Mouse (Mus musculus) cerebellum, adult 9-11 months (tissue): ENCODE data around the gene Tmem270.

Experiments
- DNase-seq: peaks from one replicate; pipeline ENCODE4 v3.0.0; 2022

Tmem270 gene

DNA sequence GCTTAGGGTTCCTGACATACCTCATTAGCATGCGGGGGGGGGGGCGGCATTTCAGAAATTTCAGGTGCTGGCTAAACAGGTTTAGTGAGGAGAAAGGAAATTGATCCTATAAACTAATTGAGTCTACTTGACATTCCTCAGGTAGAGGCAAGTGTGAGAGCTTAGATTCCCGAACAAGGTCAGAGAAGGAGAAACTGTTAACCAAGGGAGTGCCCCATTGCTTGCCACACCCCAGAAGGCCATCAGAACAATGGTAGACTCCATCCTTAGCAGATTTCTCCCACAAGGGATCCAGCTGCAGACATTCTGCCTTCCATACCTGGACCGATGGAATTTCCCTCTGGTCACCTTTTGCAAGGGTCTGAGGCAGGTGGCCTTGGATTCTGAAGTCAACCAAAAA is 20.2 kb upstream of the Tmem270 start:
- no peak for DNase-seq

DNA sequence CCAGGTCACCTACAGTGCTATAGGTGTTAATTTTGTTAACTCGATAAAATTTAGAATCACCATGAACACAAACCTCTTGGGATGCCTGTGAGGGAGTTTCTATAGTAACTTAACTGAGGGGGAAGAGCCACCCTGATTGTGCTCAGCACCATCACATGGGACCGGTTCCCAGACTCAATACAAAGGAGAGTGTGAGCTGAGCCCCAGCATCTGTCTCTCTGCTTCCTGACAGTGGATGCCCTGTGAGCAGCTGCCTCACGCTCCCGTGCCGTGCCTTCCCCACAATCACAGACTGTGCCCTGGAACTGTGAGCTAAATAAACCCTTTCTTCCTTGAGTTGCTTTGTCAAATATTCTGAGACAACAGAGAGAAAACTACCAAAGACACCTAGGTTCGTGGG is 16.6 kb upstream of the Tmem270 start:
- DNase-seq = no peak

DNA sequence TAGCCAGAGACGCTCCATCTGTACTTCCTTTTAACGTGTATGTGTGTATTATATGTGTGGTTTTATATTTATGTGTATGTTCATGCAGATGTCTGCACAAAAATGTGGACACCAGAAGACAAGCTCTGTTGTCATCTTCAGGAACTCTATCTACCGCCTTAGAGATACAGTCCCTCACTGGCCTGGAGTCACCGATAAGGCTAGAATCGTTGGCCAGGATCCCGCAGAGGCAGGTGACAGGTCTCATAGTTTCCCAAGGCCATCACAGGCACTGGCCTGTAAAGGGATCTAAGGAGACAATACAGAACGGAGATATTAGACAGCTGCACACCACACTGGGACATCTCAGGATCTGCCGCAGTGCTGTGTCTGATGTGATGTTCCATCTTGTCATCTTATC is 14.6 kb upstream of the Tmem270 start:
- no peak for DNase-seq

DNA sequence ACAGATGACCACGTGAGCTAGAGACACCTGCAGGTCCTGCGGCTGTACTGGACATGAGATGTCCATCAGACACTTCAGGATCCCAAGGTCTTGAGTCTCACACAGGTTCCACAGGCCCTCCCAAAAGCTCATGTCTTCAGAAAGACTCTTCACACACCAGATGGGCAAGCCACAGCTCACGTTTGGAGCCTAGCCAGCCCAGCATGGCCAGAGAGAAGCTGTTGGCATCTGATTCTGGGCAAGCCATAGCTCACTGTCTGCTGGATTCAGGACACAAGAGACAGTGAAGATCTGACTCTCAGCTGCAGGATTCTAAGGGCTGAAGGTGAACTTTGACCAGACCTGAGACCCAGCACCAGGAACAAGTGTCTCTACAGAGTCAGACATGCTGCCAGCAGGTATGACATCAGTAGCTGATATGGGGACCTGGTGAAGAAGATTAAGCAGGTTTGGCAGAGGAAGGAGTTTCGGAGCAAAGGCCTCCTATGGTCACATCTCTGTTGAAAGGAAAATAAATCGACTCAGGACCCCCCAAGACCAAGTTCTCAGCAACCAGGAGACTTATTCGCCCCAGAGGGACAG is 13.7 kb upstream of the Tmem270 start:
- DNase-seq = no peak

DNA sequence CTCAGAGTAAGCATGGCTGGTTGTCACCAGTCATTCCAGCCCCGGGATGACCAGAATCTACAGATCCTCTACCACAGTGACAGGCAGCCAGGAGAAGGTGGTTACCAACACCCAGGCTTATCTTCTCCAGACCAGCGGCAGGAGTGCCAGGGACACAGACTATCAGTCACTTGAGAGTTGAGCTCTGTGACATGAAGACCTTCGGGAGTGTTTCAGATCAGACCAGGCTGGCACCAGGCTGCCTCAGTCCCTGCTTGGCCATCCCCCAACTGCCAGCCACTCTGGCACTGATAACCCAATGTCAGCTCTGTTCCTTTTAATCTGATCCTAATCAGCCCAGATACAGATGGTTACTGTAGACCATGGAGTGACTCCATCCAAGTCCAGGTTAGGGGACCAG is 12.6 kb upstream of the Tmem270 start:
- DNase-seq = no peak

DNA sequence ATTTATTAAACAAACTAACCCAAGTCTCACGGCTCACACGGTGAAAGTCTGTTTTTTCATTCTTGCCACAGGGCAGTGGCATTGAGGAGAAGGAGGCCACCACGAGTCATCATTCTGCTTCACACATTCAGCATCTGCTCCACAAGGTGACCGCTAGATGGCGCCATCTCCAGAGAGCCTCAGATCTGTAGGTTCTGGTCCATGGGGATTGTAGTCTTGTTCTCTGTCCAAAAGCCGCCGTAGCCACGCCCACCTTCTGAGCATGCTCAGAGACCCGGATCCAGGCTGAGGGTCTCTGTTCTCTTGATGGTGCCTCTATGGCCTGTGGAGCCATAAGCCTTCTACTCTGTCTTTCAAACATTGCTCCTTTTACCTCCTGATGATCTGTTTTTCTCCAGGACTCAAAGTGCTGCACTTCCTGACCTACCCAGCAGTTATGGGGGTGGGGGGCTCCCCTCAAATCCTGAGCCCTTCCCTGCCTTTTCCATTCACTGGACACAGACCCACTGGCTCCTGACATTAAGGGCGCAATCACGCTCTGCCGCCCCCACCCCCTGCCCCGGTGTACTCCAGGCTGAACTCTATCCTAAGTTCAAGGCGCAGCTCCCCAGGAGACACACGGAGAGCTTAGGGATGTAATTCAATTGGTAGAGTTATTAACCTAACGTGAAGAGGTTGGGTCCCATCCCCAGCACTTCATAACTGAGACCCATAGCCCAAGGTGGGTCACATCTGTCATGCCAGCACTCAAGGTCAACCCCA is 11.7 kb upstream of the Tmem270 start:
- peak; percentile 15 for DNase-seq

DNA sequence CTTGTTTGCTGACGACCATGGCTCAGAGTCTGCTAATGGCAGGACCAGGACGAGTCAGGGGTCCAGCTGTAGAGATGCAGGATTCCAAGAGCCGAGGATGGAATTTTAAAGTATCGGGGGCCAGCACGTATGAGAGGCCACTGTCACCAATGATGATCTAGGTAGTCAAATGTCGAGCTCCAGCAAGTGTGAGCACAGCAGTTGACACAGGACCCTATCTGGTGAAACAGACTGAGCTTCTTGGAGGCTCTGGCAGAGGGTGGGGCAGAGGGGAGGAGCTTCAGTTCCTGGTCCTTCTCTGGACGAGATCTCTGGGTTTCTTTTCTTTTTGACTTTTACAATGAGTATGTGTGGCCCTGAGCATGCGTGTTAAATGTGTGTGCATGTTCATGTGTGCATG is 8.8 kb upstream of the Tmem270 start, which contains the start of gene Cldn13:
Cldn13 (minus strand) TSS at position 216 of the 400 bp plus-strand sequence.
- no peak for DNase-seq

DNA sequence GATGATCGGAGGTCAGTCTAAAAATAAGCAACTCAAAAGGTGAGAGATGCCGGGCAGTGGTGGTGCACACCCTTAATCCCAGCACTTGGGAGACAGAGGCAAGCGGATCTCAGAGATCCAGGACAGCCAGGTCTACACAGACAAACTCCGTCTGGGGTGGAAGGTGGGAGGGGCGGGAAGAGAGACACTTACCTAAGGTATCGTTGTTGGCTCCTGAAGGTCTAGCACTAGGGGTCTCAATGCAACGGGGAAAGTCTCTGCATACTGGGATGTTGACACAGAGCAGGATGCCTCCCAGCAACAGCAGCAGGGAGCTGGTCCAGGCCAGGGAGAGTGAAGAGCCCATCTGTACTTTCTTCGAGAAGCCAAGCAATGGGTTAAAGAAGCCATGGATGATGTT is 8.0 kb upstream of the Tmem270 start:
- DNase-seq = no peak

DNA sequence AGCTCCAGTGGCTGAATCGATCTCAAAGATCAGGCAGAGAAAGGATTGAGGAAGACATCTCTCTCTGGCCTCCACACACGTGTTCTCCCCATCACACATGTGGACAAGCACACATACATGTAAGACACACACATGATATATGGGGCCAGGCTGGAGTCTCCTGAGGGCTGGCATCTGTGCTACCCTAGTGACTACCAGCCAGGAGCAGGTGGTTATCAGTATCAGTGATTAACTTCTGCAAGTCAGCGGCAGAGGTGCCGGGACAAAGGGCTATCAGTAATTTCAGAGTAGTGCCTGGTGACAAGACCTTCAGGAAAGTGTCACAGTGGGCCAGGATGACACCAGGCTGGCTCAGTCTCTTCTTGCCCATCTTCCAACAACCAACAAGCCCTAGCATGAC is 7.2 kb upstream of the Tmem270 start:
- no peak for DNase-seq

DNA sequence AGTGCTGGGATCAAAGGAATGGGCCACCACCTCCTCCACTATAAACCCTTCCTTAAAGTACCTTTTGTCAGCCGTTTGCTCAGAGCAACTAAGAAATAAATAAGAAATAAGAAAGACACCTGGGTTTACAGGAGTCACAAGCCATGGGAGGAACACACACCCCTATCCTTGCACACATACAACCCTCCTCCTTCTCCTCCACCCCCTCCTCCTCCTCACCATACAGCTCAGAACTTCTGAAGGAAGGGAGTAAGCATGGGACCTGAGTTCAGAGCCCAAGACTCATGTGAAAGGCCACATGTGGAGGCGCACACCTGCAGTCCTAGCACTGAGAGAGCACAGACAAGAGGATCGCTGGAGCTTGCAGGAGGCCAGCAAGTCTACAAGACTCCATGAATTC is 6.8 kb upstream of the Tmem270 start:
- DNase-seq = no peak

DNA sequence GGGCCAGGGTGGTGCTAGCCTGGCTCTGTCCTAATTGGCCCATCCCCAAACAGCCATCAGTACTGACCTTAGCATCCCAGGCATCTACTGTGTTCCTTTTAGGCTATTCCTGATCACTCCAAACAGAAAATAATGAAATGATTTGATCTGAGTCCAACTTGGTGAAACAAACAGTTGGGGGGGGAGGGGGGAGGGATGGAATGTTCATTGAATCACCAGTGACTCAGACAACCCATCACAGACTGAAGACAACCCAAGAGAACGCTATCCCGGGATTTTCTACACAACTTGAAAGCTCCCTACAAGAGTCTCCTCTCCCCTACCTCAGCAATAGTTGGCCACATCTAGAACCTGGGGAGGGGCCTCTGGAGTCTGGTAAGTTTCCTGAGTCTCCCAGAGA is 5.4 kb upstream of the Tmem270 start:
- DNase-seq = no peak

DNA sequence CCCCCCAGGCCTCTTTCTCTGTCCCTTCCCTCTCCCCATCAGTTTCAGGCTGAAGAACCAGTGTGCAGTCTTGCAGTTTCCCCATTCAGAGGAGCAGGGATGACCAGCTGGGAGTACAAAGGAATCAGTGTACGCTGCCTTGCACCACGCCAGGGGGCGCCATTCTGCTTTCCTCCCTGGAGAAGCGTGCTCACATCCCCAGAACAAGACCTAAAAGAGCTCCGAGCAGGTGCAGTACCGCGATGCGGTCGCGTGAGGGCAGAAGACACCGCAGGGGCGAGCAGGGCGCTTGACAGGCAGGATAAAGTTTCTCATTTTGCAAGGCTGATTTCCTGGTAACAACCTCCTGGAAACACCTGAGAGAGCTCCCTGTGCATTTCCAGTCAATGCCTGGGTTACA is 602 bp upstream of the Tmem270 start:
- DNase-seq = peak; percentile 85

DNA sequence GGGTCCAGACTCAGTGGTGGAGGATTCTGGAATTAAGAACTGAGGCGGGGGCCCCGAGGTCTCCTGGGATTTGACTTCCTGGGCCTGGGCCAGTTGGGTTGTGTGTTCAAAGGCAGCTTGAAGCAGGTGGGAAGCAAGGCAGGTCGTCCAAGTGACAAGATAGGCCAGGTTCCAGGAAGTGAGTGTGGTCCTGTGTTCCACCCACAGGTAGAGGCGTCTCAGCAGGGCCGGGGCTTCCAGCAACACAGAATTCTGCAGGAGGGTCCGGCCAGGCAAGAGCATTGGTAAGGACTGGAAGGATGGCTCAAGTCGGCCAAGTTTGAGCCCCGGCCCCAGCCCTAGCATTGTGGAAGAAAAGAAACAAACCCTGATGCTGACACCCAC is 4.9 kb downstream of the Tmem270 start:
- DNase-seq = no peak

DNA sequence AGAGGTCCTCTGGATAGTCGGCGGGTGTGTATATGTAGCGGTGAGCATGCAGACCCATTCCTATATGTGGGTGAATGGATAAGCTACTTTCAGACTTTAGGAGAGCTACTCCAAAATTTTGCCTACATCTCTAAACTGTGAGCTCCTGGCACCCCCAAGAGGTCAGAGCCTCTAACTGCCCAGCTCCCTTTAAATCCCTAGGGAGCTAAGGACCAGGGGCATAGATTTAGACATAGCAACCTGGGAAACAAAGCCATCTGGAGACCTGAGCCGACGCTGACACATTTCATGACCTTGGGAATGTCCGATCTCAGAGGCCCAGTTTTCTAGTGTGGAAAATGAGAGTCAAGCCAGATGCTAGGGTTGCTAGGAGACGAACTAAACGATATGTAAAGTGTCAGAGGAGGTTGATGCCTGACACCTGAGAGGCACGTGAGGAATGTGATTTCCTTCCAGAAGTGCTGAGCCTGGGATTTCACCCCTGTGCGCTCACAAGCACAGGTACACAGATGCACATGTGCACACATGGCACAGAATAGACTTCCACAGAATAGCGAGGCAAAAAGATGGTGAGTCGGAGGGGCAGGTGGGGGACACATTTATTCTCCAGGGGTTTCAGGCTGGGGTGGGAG is 5.4 kb downstream of the Tmem270 start:
- DNase-seq = peak; percentile 14

DNA sequence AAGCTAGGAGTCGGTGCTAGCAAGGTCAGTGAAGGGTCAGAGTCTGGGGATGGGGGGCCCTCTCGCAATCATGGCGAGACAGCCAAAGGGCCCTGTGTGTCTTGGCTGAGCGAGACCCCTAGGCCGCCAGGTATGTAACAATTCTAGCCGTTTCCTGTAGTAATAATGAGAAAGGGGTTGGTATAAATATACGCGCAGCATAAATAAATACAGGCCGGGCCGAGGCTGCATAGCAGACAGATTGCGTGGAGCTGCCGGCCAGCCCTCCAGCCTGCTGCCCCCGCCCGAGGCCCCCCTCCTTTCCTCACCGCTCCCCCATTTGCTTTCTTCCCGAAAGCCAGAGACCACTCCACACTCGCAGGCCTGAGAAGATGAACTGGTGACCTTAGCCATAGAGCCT is 8.9 kb downstream of the Tmem270 start:
- DNase-seq = no peak

DNA sequence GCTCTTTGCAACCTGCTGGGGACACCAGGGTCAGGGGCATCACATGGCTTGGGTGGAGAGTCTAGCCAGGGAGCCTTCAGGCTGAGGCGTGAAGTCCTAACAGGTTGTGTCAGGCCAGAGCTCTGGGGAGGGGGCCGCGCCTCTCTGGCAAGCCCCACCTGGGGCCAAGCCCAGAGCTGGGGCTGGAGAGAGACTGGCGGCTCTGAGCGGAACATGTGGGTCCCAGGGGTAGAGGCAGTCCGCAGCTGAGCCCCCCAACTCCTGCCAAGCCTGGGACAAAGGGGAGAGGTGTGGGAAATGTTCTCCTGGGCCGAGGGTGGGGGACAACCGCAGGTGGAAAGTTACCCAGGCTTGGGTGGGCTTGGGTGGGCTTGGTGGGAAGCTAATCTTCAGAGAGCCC is 9.6 kb downstream of the Tmem270 start:
- DNase-seq = no peak

DNA sequence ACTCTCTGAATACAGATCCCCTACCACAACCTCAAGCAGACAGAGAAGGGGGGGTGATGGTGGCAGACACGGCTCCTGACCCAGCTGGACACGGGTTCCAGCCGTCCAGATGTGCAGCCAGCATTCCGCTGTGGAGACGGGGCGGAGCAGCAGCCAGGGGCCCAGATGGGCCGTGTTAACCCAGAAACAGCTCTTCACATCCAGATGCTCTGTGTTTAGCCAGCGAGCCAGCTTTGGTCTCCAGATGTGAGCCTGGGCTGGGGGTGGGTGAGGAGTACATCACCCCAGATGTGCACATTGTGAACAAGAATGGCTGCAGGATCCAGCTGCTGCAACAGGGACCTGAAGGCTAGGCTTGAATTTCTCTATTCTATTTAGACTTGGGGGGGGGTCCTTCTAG is 11.2 kb downstream of the Tmem270 start:
- DNase-seq = no peak

DNA sequence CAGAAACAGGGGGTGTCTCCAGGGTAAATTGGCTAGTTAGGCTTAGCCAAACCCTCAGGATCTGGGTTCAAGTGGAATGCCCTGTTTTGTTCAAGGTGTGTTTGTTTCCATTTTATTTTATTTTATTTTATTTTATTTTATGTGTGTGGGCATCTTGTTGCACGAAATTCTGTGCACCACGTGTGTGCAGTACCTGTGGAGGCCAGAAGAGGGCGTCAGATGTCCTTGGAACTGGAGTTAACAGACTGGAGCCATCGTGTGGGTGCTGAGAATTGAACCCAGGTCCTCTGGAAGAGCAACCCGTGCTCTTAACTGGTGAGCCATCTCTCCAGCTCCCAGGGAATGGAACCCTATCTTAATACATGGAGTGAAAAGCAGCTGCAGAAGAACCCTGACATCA is 13.8 kb downstream of the Tmem270 start:
- DNase-seq = no peak

DNA sequence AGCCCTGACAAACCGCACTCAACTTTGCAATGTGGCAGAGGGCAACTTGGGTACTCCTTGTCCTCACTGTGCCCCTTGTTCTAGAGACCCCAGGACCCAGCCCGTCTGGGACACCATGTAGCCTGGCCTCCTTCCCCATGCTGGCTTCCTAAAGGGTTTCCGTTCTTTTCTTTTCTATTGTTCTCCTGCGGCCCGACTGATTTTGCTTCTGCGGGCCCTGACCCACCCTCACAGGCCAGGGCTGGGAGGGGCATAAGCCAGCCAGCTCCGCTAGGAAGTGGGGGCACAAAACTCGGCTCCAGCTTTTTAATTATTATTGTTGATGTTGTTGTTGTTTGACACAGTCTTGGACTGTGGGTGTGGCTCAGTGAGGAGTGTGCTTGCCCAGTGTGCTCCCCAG is 15.0 kb downstream of the Tmem270 start:
- no peak for DNase-seq

DNA sequence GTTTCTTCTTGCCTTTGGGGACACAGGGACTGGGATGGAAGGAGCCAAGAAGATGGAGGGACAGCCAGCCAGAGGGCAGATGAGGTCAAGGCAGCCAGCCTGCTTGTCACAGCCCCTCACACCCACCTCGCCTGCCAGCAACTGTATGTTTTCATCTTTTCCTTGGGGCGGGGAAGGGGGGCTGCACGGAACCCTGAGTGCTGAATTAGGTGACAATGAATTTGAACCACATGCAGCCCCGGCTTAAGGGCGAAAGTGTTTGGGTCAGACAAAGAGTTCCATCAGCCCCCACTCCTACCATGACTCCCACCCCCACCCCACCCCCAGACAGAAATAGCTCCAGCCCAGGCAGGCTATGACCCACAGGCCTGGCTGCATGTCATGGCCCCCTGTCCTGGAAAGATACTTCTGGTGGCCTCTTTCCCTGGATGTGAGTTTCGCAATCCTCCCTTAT is 15.9 kb downstream of the Tmem270 start:
- DNase-seq = no peak

DNA sequence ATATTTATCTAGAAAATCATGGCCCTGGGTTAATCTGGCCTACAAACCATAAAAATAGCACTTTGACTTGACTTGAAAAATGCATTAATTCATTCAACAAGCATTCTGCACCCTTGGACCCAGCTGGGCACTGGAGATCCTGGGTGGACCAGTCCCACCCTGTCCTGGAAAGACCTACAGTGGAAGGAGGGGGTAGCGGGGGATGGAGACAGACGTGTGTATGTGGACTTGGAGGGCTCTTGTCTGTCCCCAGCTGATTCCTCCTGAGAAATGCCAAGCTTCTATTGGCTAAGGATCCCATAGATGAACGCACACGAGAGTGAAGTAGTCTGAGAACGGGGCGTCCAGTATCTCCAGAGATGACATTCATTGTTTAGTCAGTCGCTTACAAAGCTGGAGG is 18.0 kb downstream of the Tmem270 start:
- DNase-seq = no peak

DNA sequence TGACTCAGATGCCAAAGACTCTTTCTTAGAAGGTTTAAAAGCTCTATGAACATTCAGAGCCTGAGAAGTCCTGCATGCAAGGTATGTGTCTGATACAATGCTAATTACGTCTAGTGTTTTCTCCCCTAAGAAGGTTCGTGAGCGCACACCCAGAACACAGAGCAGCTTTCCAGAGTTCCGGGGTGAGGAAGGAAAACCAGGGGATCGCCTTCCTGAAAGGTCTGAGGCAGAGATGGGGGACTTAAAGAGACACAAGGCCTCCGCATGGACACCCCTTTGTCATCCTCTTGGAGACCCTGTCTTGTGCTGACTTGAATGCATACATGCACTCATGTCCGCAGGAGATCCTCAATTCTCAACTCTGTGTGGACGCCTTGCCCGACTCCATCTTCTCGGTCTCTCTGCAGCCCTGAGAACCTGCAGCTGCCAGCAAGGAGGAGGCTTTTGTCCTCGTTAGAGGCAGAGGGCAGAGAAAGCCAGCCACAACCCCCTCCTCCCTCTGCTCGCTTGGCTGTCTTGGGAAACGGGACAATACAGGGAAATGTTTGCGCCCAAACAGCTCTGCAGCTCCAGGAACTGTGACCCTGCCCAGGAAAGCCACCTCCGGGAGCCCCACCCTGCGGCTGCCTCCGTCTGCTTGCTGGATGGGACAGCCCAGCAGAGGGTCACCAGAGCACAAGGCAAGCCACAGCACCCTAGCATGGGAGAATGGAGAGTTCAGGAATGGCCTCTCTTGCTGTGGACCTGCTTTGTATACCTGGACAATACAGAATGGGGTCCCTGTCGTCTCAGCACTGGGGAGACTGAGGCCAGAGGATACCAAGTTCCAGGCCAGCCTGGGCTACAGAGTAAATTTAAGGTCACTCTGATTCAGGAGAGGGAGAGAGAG is 18.8 kb downstream of the Tmem270 start:
- DNase-seq = no peak

DNA sequence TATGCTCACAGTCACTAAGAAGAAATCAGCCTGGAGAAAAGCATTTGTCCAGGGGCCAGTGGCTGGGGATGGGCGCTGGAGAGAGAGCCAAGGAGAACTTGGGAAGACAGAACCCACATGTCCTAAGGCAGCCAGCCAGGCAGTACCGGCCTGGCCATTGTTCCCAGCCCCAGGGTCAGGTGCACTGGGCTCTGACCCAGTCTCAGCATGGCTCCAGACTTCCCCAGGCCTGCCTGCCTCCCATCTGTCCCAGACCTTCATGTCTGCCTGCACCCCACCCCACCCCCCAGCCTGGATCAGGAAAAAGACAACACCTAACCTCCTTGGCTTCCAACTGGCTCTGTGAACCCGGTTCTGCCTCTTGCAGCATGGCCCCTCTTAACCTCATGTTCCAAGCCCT is 23.5 kb downstream of the Tmem270 start:
- DNase-seq = peak; percentile 91
